Mouse (Mus musculus): ENCODE results near the gene Oser1. TPM values are rescaled to one million over a fixed set of nuclear protein-coding genes. Genes with fewer than 3 reads are reported as not detected.
"Not testable (repeated sequence)": the region's sequence is repeated elsewhere in the genome, so short reads cannot be mapped to it uniquely, and the experiment has no call there.

Gene Oser1
- polyA plus RNA-seq, 1 experiment from 2014 or later: 43.0 TPM

DNA sequence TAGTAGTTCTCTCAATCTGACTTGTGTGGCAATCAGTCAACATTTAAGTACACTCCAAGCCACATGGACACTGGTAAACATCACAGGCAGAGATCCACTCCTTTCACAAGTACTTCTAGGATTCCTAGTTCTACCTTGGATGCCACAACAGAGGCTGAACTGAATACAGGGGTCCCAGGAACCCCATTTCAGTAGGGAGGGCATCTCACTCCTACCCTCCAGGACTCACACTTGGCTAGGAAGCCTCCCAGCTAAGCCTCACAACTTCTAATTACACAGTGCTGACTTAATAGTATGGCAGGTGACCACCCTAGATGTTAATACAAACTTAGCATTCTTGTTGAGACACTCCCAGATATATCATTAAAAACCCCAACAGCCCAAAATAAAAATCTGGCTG is 6.7 kb downstream of the Oser1 start:
- H3K9ac ChIP-seq: peak overlapping the region; percentile 87
- H3K4me3 ChIP-seq: peak overlapping the region; percentile 86
- H3K36me3 ChIP-seq: peaks cover 23% of the 10 kb centered on the region
- H3K27me3 ChIP-seq (replicated peaks): no peaks in the 10 kb centered on the region
- H3K9me3 ChIP-seq (replicated peaks): no peaks in the 10 kb centered on the region
- peaks cover 42% of the 10 kb centered on the region for H3K4me1 ChIP-seq
- no peak for ATAC-seq
- no peak overlapping the region for H3K27ac ChIP-seq
- peak overlapping the region; percentile 84 for H3K4me2 ChIP-seq

DNA sequence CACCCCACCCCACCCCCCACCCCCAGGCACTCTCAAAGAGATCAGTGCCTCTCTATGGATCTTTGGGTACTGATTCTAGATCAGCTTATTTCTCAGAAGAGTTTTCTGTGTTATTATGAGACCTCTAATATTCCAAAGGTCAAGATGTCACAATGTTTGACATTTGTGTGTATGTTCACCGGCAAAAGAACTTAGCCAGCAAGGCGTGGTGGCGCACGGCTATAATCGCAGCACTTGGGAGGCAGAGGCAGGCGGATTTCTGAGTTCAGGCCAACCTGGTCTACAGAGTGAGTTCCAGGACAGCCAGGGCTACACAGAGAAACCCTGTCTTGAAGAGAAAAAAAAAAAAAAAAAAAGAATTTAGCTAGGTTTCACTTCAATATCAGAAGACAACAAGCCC is 7.5 kb downstream of the Oser1 start:
- peaks cover 42% of the 10 kb centered on the region for H3K4me1 ChIP-seq
- H3K4me2 ChIP-seq: no peak overlapping the region; the same call in 1 of the 2 replicates
- H3K9ac ChIP-seq: no peak overlapping the region
- no peak overlapping the region for H3K4me3 ChIP-seq
- WGBS (ENCODE audit: insufficient replicate concordance): 85% methylated on average over 6 of the region's 6 CpGs
- H3K9me3 ChIP-seq (replicated peaks): no peaks in the 10 kb centered on the region
- peaks cover 30% of the 10 kb centered on the region for H3K36me3 ChIP-seq
- H3K27me3 ChIP-seq (replicated peaks): no peaks in the 10 kb centered on the region
- H3K27ac ChIP-seq: no peak overlapping the region
- no peak for ATAC-seq

DNA sequence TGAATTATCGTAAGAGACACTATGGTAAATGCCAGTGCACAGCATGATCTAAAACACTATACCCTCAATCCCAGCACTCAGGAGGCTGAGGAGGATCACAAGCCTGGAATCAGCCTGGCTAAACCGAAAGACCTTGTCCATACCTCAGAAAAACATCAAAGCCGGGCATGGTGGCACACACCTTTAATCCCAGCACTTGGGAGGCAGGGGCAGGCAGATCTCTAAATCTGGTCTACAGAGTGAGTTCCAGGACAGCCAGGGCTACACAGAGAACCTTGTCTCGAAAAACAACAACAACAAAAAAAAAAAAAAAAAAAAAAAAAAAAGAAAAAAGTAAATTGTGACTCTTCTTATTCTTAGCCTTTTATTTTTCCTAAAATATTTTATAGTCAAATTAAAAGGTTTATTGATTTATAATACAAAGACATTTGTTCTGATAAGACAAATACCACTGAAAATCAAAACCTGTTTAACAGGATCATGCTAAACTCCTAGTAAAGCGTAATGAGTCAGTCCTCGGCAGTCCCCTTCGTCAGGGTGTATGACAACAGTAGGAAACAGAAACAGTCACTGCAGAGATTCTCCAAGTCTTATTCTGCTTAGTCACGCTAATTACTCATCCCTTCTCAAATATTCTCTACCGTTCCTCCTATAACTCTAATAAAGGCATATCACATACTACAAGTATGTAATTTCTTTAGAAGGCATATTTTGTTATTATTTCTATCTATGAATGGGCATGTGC is 11.5 kb downstream of the Oser1 start:
- Histone ChIP-seq H3K4me3 (no peak overlapping the region), H3K9me3 (replicated peaks) (no peaks in the 10 kb centered on the region), H3K36me3 (peaks cover 69% of the 10 kb centered on the region), H3K9ac (no peak overlapping the region), H3K4me2 (no peak overlapping the region), H3K4me1 (peaks cover 24% of the 10 kb centered on the region), H3K27me3 (replicated peaks) (no peaks in the 10 kb centered on the region), H3K27ac (no peak overlapping the region)
- ATAC-seq: no peak
- 86% methylated on average over 9 of the region's 9 CpGs for WGBS (ENCODE audit: insufficient replicate concordance)

DNA sequence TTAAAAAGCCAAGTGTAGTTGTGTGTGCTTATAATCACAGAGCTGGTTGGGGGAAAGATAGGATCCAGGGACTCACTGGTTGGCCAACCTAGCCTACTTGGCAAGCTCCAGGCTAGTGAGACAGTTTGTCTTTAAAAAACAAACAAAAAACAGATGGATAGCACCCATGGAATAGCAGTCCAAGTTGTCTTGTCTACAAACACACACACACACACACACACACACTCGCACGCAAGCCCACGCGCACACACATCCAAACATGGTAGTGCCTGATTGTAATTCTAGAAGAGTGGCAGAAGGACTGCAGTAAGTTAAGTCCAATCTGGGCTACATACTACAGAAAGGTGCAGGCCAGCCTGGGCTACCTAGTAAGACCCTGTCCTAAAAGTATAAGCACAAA is 12.1 kb downstream of the Oser1 start:
- 89% methylated on average over 4 of the region's 4 CpGs for WGBS (ENCODE audit: insufficient replicate concordance)
- peaks cover 73% of the 10 kb centered on the region for H3K36me3 ChIP-seq
- H3K4me1 ChIP-seq: peaks cover 18% of the 10 kb centered on the region
- no peak for ATAC-seq
- H3K9ac ChIP-seq: no peak overlapping the region
- H3K4me3 ChIP-seq: no peak overlapping the region
- no peaks in the 10 kb centered on the region for H3K27me3 ChIP-seq (replicated peaks)
- H3K9me3 ChIP-seq (replicated peaks): no peaks in the 10 kb centered on the region
- H3K4me2 ChIP-seq: no peak overlapping the region
- no peak overlapping the region for H3K27ac ChIP-seq

DNA sequence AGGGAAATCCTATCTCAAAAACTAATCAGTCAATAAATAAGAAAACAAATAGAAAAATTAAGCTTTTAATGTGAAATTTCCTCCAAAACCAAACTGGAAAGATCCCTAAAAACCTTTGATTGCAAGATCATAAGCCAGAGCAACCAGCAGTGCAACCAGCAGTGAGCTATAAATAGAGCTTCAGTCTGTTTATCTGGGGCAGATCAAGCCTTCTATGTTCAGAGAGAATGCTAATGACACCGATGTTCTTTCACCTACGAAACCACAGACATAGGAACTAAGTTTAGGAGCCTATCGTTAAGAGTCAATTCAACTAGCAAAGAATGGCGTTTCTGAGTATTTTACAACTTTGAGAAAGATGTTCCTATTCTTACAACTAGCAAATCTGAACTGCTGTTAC is 12.7 kb downstream of the Oser1 start:
- Histone ChIP-seq H3K9ac (no peak overlapping the region), H3K27ac (no peak overlapping the region)
- 64% methylated on average over 4 of the region's 4 CpGs for WGBS (ENCODE audit: insufficient replicate concordance)

DNA sequence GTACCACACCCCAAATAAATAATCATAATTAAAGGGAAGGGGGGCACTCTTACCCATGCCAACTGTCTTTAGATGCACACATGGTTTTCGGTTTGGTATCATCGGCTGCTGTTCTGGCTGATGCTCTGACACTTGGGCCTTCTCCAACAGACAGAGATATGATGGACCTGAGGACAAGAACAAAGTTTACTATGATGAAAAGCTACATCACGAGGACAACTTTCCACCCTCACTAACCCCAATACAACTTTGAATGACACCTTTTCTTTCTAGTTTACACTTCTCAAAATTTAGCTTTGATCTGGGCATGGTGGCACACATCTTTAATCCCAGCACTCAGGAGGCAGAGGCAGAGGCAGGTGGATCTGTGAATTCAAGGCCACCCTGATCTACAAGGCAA is 13.2 kb downstream of the Oser1 start:
- WGBS (ENCODE audit: insufficient replicate concordance): 82% methylated on average over 3 of the region's 3 CpGs
- not testable (repeated sequence) for H3K27ac ChIP-seq; H3K4me1 ChIP-seq; H3K9ac ChIP-seq; H3K4me2 ChIP-seq; H3K9me3 ChIP-seq (replicated peaks); ATAC-seq; H3K27me3 ChIP-seq (replicated peaks); H3K4me3 ChIP-seq
- H3K36me3 ChIP-seq: peaks cover 80% of the 10 kb centered on the region

More for the DNA sequence above, 12.7 kb downstream of the Oser1 start:
- Histone ChIP-seq H3K9me3 (replicated peaks) (no peaks in the 10 kb centered on the region), H3K4me3 (no peak overlapping the region), H3K4me2 (no peak overlapping the region), H3K27me3 (replicated peaks) (no peaks in the 10 kb centered on the region), H3K36me3 (peaks cover 79% of the 10 kb centered on the region), H3K4me1 (peaks cover 12% of the 10 kb centered on the region)
- ATAC-seq: no peak

DNA sequence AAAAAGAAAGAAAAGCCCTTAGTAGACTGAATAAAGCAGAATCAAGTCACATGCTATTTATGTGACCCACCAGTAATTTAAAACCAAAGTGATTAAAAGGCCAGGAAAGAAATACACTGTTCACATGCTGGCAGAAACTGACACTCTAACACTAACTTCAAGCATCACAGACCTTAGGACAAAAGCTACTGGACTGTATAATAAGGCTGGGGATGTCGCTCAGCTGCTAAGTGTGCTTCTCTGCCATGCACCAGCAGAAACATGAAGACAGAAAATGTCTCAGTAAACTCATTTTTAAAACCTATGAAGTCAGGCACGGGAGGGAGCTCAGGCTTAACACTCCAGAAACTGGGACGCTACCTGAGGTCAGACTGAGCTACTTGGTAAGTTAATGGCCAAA is 14.3 kb downstream of the Oser1 start:
- Histone ChIP-seq H3K9ac (no peak overlapping the region), H3K27ac (no peak overlapping the region), H3K36me3 (peaks cover 78% of the 10 kb centered on the region), H3K9me3 (replicated peaks) (no peaks in the 10 kb centered on the region), H3K4me3 (no peak overlapping the region), H3K4me2 (no peak overlapping the region), H3K4me1 (no peaks in the 10 kb centered on the region), H3K27me3 (replicated peaks) (no peaks in the 10 kb centered on the region)
- 77% methylated on average over 3 of the region's 3 CpGs for WGBS (ENCODE audit: insufficient replicate concordance)
- no peak for ATAC-seq

DNA sequence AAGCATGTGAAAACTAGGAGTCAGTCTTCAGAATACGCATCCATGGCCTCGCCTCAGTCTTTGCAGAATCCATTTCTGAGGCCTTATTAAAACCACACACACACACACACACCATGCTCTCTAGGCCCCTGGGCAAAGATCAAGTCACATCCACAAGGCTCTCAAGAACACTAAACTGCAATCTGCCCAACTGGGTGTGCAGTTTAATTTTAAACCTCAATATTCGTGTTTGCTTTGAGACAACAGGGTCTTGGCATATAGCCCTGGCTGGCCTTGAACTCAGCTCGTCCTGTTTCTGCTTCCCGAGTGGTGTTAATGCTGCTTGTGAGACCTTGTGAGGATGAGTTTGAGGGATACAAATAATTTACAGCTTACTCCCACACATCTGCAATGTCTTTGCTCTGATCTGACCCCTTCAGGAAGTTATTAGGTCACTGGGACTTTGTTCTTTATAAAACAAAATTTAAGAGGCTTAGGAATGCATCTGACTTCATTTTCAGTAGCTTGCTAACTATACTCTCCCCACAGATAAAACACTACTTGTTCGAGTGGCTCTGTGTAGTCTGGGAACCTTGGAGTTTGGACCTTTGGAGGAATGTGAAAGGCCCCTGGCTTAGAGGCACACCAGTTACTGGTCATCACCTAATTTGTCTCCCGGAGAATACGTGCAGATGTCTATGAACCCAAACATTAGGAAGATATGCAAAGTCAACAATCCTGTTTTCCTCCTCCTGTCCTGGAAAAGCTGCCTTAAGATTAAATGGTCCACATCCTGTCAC is 20.3 kb downstream of the Oser1 start:
- Histone ChIP-seq H3K4me3 (no peak overlapping the region), H3K4me2 (no peak overlapping the region), H3K4me1 (no peaks in the 10 kb centered on the region), H3K36me3 (peaks cover 33% of the 10 kb centered on the region), H3K9ac (no peak overlapping the region), H3K9me3 (replicated peaks) (no peaks in the 10 kb centered on the region), H3K27me3 (replicated peaks) (0 out of 2 replicates have a peak, but pooled peaks cover 3% of the 10 kb centered on the region), H3K27ac (no peak overlapping the region)
- 71% methylated on average over 8 of the region's 8 CpGs for WGBS (ENCODE audit: insufficient replicate concordance)
- no peak for ATAC-seq

DNA sequence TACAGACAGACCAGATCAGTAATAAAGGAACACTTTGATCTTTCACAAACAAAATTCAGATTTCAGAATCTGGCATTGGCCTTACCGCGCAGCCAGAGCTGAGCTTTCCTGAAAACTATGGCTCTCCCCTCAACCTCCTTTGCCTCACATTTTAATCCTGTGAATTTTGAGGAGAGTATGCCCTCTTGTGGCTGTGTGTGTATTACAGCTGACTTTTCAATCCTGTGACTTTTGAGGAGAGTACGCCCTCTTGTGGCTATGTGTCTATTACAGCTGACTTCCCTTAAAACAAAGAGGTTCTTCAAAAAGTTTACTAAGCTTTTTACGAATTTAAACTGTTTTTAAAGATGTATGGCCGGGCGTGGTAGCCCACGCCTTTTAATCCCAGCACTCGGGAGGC is 23.3 kb downstream of the Oser1 start:
- no peak overlapping the region for H3K9ac ChIP-seq
- H3K27ac ChIP-seq: no peak overlapping the region
- ATAC-seq: no peak
- H3K36me3 ChIP-seq: peaks cover 10% of the 10 kb centered on the region
- H3K4me1 ChIP-seq: no peaks in the 10 kb centered on the region
- H3K4me3 ChIP-seq: no peak overlapping the region
- no peaks in the 10 kb centered on the region for H3K9me3 ChIP-seq (replicated peaks)
- WGBS (ENCODE audit: insufficient replicate concordance): 4% methylated on average over 8 of the region's 8 CpGs
- H3K27me3 ChIP-seq (replicated peaks): peaks cover 19% of the 10 kb centered on the region
- H3K4me2 ChIP-seq: no peak overlapping the region

DNA sequence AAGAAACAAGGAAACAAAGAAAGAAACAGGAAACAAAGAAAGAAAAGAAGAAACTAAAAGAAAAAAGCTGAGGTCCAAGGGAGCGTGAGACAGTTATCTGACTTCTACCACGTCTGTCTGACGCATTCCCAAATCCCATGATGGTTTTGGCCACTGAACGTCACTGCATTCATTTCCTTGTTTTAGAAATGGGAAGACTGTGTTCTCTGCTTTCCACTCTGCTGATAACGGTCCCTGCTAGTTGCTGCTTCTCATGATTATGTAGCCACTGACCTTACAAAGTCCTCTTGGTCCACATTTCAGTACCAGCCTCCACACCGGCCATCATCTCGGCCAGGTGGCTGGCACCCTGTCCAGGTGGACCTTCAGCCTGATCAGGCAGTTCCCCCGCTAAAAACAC is 25.3 kb downstream of the Oser1 start:
- 55% methylated on average over 8 of the region's 8 CpGs for WGBS (ENCODE audit: insufficient replicate concordance)
- no peaks in the 10 kb centered on the region for H3K9me3 ChIP-seq (replicated peaks)
- H3K27ac ChIP-seq: no peak overlapping the region
- H3K4me3 ChIP-seq: no peak overlapping the region
- H3K4me2 ChIP-seq: no peak overlapping the region
- H3K27me3 ChIP-seq (replicated peaks): peaks cover 26% of the 10 kb centered on the region
- no peak for ATAC-seq
- H3K9ac ChIP-seq: no peak overlapping the region
- no peaks in the 10 kb centered on the region for H3K4me1 ChIP-seq
- no peaks in the 10 kb centered on the region for H3K36me3 ChIP-seq

DNA sequence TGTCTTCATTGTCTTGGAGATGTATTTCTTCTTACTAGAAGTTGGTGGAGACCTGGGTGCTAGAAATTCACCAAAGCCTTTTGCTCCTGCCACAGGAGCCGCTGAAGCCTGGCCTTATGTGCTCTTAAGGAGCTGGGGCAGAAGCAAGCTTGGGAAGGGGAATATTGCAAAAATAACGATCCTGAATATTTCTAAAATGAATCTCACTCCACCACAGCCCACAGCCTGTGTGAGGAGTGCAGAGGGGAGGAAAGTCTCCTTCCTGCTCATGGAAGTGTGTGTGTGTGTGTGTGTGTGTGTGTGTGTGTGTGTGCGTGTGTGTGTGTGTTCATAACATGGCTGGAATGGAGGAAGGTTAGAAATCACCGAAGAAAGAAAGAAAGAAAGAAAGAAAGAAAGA is 25.7 kb downstream of the Oser1 start:
- no peak overlapping the region for H3K4me2 ChIP-seq
- 69% methylated on average over 4 of the region's 4 CpGs for WGBS (ENCODE audit: insufficient replicate concordance)
- peaks cover 26% of the 10 kb centered on the region for H3K27me3 ChIP-seq (replicated peaks)
- no peak overlapping the region for H3K9ac ChIP-seq
- no peak overlapping the region for H3K27ac ChIP-seq
- no peaks in the 10 kb centered on the region for H3K9me3 ChIP-seq (replicated peaks)
- no peak overlapping the region for H3K4me3 ChIP-seq
- no peaks in the 10 kb centered on the region for H3K36me3 ChIP-seq
- no peaks in the 10 kb centered on the region for H3K4me1 ChIP-seq
- no peak for ATAC-seq

DNA sequence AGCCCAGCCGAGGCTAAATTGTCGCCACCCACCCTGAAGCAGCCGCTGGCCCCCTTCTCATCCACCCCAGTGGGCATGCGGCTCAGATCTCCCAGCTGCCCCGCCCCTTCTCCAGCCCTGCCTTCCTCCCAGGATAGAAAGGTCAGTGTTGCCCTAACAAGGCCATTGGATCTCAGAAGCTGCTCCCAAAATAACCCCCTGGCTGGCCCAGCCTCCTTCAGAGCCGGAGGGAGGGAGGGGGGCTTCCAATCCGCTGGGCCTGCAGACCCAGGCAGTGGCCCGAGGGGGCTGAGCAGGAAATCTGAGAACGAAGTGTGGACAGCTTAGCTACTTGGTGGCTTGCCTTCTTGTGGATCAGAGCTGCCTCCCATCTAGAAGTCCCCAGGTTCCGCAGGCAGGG is 26.6 kb downstream of the Oser1 start, which contains the start of gene Jph2:
Gene Jph2, minus strand, starts transcription at position 89 of the 400 bp plus-strand sequence.
- no peak for ATAC-seq
- H3K36me3 ChIP-seq: no peaks in the 10 kb centered on the region
- H3K4me1 ChIP-seq: no peaks in the 10 kb centered on the region
- H3K27ac ChIP-seq: no peak within 1 kb of the TSS
- H3K9ac ChIP-seq: no peak within 1 kb of the TSS
- H3K9me3 ChIP-seq (replicated peaks): no peaks in the 10 kb centered on the region
- WGBS (ENCODE audit: insufficient replicate concordance): 19% methylated on average over 10 of the region's 10 CpGs
- H3K4me2 ChIP-seq: 0 out of 2 replicates have a peak within 1 kb of the TSS, but pooled peaks have one; percentile 13
- H3K4me3 ChIP-seq: no peak within 1 kb of the TSS
- peaks cover 26% of the 10 kb centered on the region for H3K27me3 ChIP-seq (replicated peaks)
